Mouse (Mus musculus): ENCODE measurements at regions not wholly inside any gene's neighbourhood (a gene's known extent, or its start where the extent isn't known, plus 50 kb on each side); places are given as distances from the start of the nearest gene placed in this dataset.
A peak's percentile ranks its signal among the peaks of the same experiment; 100 is the strongest.
"Not testable (repeated sequence)": the region's sequence is repeated elsewhere in the genome, so short reads cannot be mapped to it uniquely, and the experiment has no call there.

GRCm38 (mm10) chr1:95397188-95397587, 83.8 kb downstream of the Fam174a start:
- Histone ChIP-seq H3K4me3 (replicated peaks) (no peak overlapping the region), H3K9ac (replicated peaks) (no peak overlapping the region), H3K4me2 (no peak overlapping the region), H3K36me3 (no peaks in the 10 kb centered on the region), H3K4me1 (no peaks in the 10 kb centered on the region), H3K27me3 (replicated peaks) (no peaks in the 10 kb centered on the region), H3K9me3 (replicated peaks) (no peaks in the 10 kb centered on the region), H3K27ac (replicated peaks) (no peak overlapping the region)
- no peak for ATAC-seq (ENCODE audit: low FRiP score)
- WGBS = 42% methylated on average over 4 of the region's 4 CpGs

GRCm38 (mm10) chr1:95399764-95400163, 86.3 kb downstream of the Fam174a start:
- WGBS = 92% methylated on average over 7 of the region's 7 CpGs
- no peak overlapping the region for H3K9ac ChIP-seq (replicated peaks)

GRCm38 (mm10) chr1:95422253-95422652, 108.8 kb downstream of the Fam174a start:
- no peak overlapping the region for H3K4me3 ChIP-seq (replicated peaks)
- no peaks in the 10 kb centered on the region for H3K4me1 ChIP-seq
- 85% methylated on average over 1 of the region's 1 CpGs for WGBS
- H3K27me3 ChIP-seq (replicated peaks) = no peaks in the 10 kb centered on the region
- H3K4me2 ChIP-seq = no peak overlapping the region
- no peaks in the 10 kb centered on the region for H3K36me3 ChIP-seq
- no peaks in the 10 kb centered on the region for H3K9me3 ChIP-seq (replicated peaks)
- no peak for ATAC-seq (ENCODE audit: low FRiP score)
- no peak overlapping the region for H3K27ac ChIP-seq (replicated peaks)
- H3K9ac ChIP-seq (replicated peaks) = no peak overlapping the region

More at GRCm38 (mm10) chr1:95399764-95400163, 86.3 kb downstream of the Fam174a start:
- Histone ChIP-seq H3K4me1 (no peaks in the 10 kb centered on the region), H3K36me3 (no peaks in the 10 kb centered on the region), H3K27ac (replicated peaks) (no peak overlapping the region), H3K4me3 (replicated peaks) (no peak overlapping the region), H3K4me2 (no peak overlapping the region), H3K27me3 (replicated peaks) (no peaks in the 10 kb centered on the region), H3K9me3 (replicated peaks) (no peaks in the 10 kb centered on the region)
- ATAC-seq (ENCODE audit: low FRiP score) = no peak

- Histone ChIP-seq H3K36me3 (no peaks in the 10 kb centered on the region), H3K27me3 (replicated peaks) (no peaks in the 10 kb centered on the region), H3K9me3 (replicated peaks) (no peaks in the 10 kb centered on the region), H3K4me3 (replicated peaks) (no peak overlapping the region), H3K4me2 (no peak overlapping the region), H3K4me1 (no peaks in the 10 kb centered on the region), H3K9ac (replicated peaks) (no peak overlapping the region), H3K27ac (replicated peaks) (no peak overlapping the region)
- no peak for ATAC-seq (ENCODE audit: low FRiP score)
These were observed 112.0 kb downstream of the Fam174a start for GRCm38 (mm10) chr1:95425420-95425819.

- Histone ChIP-seq H3K4me1 (no peaks in the 10 kb centered on the region), H3K9me3 (replicated peaks) (no peaks in the 10 kb centered on the region), H3K36me3 (no peaks in the 10 kb centered on the region), H3K27me3 (replicated peaks) (no peaks in the 10 kb centered on the region), H3K4me2 (no peak overlapping the region), H3K9ac (replicated peaks) (no peak overlapping the region), H3K27ac (replicated peaks) (no peak overlapping the region), H3K4me3 (replicated peaks) (no peak overlapping the region)
- no peak for ATAC-seq (ENCODE audit: low FRiP score)
These were observed 123.7 kb downstream of the Fam174a start for GRCm38 (mm10) chr1:95437155-95437554.

GRCm38 (mm10) chr1:95445541-95445940, 132.1 kb downstream of the Fam174a start:
- Histone ChIP-seq H3K36me3 (no peaks in the 10 kb centered on the region), H3K4me2 (no peak overlapping the region), H3K27ac (replicated peaks) (no peak overlapping the region), H3K4me1 (0 out of 2 replicates have a peak, but pooled peaks cover 2% of the 10 kb centered on the region), H3K9ac (replicated peaks) (no peak overlapping the region), H3K9me3 (replicated peaks) (no peaks in the 10 kb centered on the region), H3K4me3 (replicated peaks) (no peak overlapping the region), H3K27me3 (replicated peaks) (no peaks in the 10 kb centered on the region)
- WGBS = 80% methylated on average over 3 of the region's 3 CpGs
- no peak for ATAC-seq (ENCODE audit: low FRiP score)

GRCm38 (mm10) chr1:95448962-95449558, 135.6 kb downstream of the Fam174a start:
- H3K36me3 ChIP-seq = no peaks in the 10 kb centered on the region
- H3K27ac ChIP-seq (replicated peaks) = 0 out of 2 replicates have a peak overlapping the region, but pooled peaks have one; percentile 37
- 46% methylated on average over 7 of the region's 7 CpGs for WGBS
- no peaks in the 10 kb centered on the region for H3K9me3 ChIP-seq (replicated peaks)
- no peak overlapping the region for H3K4me3 ChIP-seq (replicated peaks)
- no peak overlapping the region for H3K4me2 ChIP-seq
- H3K4me1 ChIP-seq = 0 out of 2 replicates have a peak, but pooled peaks cover 2% of the 10 kb centered on the region
- ATAC-seq (ENCODE audit: low FRiP score) = peak; percentile 87
- no peaks in the 10 kb centered on the region for H3K27me3 ChIP-seq (replicated peaks)
- H3K9ac ChIP-seq (replicated peaks) = no peak overlapping the region

GRCm38 (mm10) chr1:95450920-95451332, 137.5 kb downstream of the Fam174a start:
- H3K9me3 ChIP-seq (replicated peaks) = no peaks in the 10 kb centered on the region
- H3K9ac ChIP-seq (replicated peaks) = no peak overlapping the region
- no peak overlapping the region for H3K27ac ChIP-seq (replicated peaks)
- H3K4me1 ChIP-seq = 0 out of 2 replicates have a peak, but pooled peaks cover 2% of the 10 kb centered on the region
- 88% methylated on average over 4 of the region's 4 CpGs for WGBS
- H3K4me2 ChIP-seq = no peak overlapping the region
- H3K36me3 ChIP-seq = no peaks in the 10 kb centered on the region
- H3K27me3 ChIP-seq (replicated peaks) = no peaks in the 10 kb centered on the region
- no peak for ATAC-seq (ENCODE audit: low FRiP score)
- no peak overlapping the region for H3K4me3 ChIP-seq (replicated peaks)

GRCm38 (mm10) chr1:95451755-95452154, 138.3 kb downstream of the Fam174a start:
- H3K4me1 ChIP-seq; H3K9me3 ChIP-seq (replicated peaks); H3K36me3 ChIP-seq; H3K4me2 ChIP-seq; H3K27ac ChIP-seq (replicated peaks); H3K4me3 ChIP-seq (replicated peaks); H3K27me3 ChIP-seq (replicated peaks); H3K9ac ChIP-seq (replicated peaks); ATAC-seq (ENCODE audit: low FRiP score): not testable (repeated sequence)
- 80% methylated on average over 6 of the region's 6 CpGs for WGBS

- ATAC-seq (ENCODE audit: low FRiP score) = no peak
- 62% methylated on average over 2 of the region's 2 CpGs for WGBS
- H3K27ac ChIP-seq (replicated peaks) = no peak overlapping the region
These were observed 140.8 kb downstream of the Fam174a start for GRCm38 (mm10) chr1:95454246-95454645.

GRCm38 (mm10) chr1:95459355-95459754, 145.9 kb downstream of the Fam174a start:
- 90% methylated on average over 1 of the region's 1 CpGs for WGBS
- no peaks in the 10 kb centered on the region for H3K27me3 ChIP-seq (replicated peaks)
- no peak overlapping the region for H3K4me3 ChIP-seq (replicated peaks)
- no peak for ATAC-seq (ENCODE audit: low FRiP score)
- H3K4me1 ChIP-seq = no peaks in the 10 kb centered on the region
- no peak overlapping the region for H3K27ac ChIP-seq (replicated peaks)
- no peak overlapping the region for H3K4me2 ChIP-seq
- H3K9me3 ChIP-seq (replicated peaks) = no peaks in the 10 kb centered on the region
- H3K9ac ChIP-seq (replicated peaks) = no peak overlapping the region
- no peaks in the 10 kb centered on the region for H3K36me3 ChIP-seq

More at GRCm38 (mm10) chr1:95454246-95454645, 140.8 kb downstream of the Fam174a start:
- no peak overlapping the region for H3K4me2 ChIP-seq
- no peak overlapping the region for H3K4me3 ChIP-seq (replicated peaks)
- 0 out of 2 replicates have a peak, but pooled peaks cover 2% of the 10 kb centered on the region for H3K4me1 ChIP-seq
- H3K36me3 ChIP-seq = no peaks in the 10 kb centered on the region
- H3K27me3 ChIP-seq (replicated peaks) = no peaks in the 10 kb centered on the region
- H3K9ac ChIP-seq (replicated peaks) = no peak overlapping the region
- H3K9me3 ChIP-seq (replicated peaks) = no peaks in the 10 kb centered on the region

GRCm38 (mm10) chr1:95468095-95468494, 154.7 kb downstream of the Fam174a start:
- Histone ChIP-seq H3K4me2 (no peak overlapping the region), H3K36me3 (no peaks in the 10 kb centered on the region), H3K27me3 (replicated peaks) (no peaks in the 10 kb centered on the region), H3K27ac (replicated peaks) (no peak overlapping the region), H3K9me3 (replicated peaks) (no peaks in the 10 kb centered on the region), H3K4me1 (no peaks in the 10 kb centered on the region), H3K4me3 (replicated peaks) (no peak overlapping the region), H3K9ac (replicated peaks) (no peak overlapping the region)
- no peak for ATAC-seq (ENCODE audit: low FRiP score)
- 74% methylated on average over 2 of the region's 2 CpGs for WGBS

All from neural tube, embryonic 15.5 days (tissue).